30 mouse cellular contexts compared by ENCODE assay signal in genomic region chr5:15652334-15652733, GRCm38 (mm10). TPM values are rescaled to one million over a fixed set of nuclear protein-coding genes. Genes with fewer than 3 reads are reported as not detected.
A peak's percentile ranks its signal among the peaks of the same experiment; 100 is the strongest.
DNase-seq lines count a peak whose midpoint lies in the region; ATAC-seq and TF ChIP-seq lines count a peak whose summit lies in the region.
"Not testable (repeated sequence)": the region's sequence is repeated elsewhere in the genome, so short reads cannot be mapped to it uniquely, and the experiment has no call there.
"Had no signal": no experiment of that assay in that cellular context is flagged by ENCODE, and none has a peak within 500 bp of the region (broad histone marks: within the 10 kb centered on the region; RNA-seq: fewer than 3 reads in every experiment).

No protein-coding gene starts in this region.

- ATAC-seq in common myeloid progenitor, adult 5-6 weeks (replicated peaks; ENCODE audit: low read depth, poor library complexity, severe bottlenecking), result 0 out of 2 replicates have a peak, but pooled peaks have one; percentile 50
- not testable (repeated sequence) for ATAC-seq in embryonic facial prominence, embryonic 14.5 days (ENCODE audit: low read depth); hindbrain, embryonic 14.5 days (ENCODE audit: low FRiP score); lung, postnatal 0 days

- H3K9me3 ChIP-seq in embryonic facial prominence, embryonic 14.5 days (ENCODE audit: control insufficient read depth, low read length); hindbrain, embryonic 14.5 days (ENCODE audit: control insufficient read depth, low read length); lung, postnatal 0 days (ENCODE audit: low read length): not testable (repeated sequence)

- H3K4me3 ChIP-seq in embryonic facial prominence, embryonic 14.5 days (ENCODE audit: low read depth, low read length); hindbrain, embryonic 14.5 days (replicated peaks; ENCODE audit: low read length); lung, postnatal 0 days (ENCODE audit: low read depth, low read length): not testable (repeated sequence)

- TF ChIP-seq CTCF in lung, postnatal 0 days (IDR thresholded peaks at IDR 0.05), result 0 out of 2 replicates have a peak, but pooled peaks have one; percentile 8

- peak; percentile 7 for DNase-seq in adipocyte (ENCODE audit: low spot score)
- DNase-seq in embryonic facial prominence, embryonic 14.5 days (ENCODE audit: low spot score), result peak; percentile 9
- peak; percentile 37 for DNase-seq in hindbrain, embryonic 14.5 days (ENCODE audit: low spot score)
- DNase-seq in kidney, postnatal 10 days, result peak; percentile 5
- peak; percentile 4 for DNase-seq in lung, postnatal 0 days (ENCODE audit: low spot score)

- not testable (repeated sequence) for H3K36me3 ChIP-seq in embryonic facial prominence, embryonic 14.5 days (ENCODE audit: control insufficient read depth, insufficient read depth, low read length); hindbrain, embryonic 14.5 days (replicated peaks; ENCODE audit: control insufficient read depth, insufficient read depth); lung, postnatal 0 days (ENCODE audit: insufficient read depth, low read length)

- WGBS in embryonic facial prominence, embryonic 14.5 days, result 83% methylated on average over 2 of the region's 2 CpGs
- 67% methylated on average over 2 of the region's 2 CpGs for WGBS in hindbrain, embryonic 14.5 days
- WGBS in lung, postnatal 0 days, result 70% methylated on average over 2 of the region's 2 CpGs

- not testable (repeated sequence) for H3K9ac ChIP-seq in embryonic facial prominence, embryonic 14.5 days (ENCODE audit: low read depth, low read length); hindbrain, embryonic 14.5 days; lung, postnatal 0 days (replicated peaks; ENCODE audit: low read depth)

- TF ChIP-seq EP300 in lung, postnatal 0 days (IDR thresholded peaks at IDR 0.05), result not testable (repeated sequence)

- not testable (repeated sequence) for H3K27me3 ChIP-seq in embryonic facial prominence, embryonic 14.5 days (replicated peaks; ENCODE audit: control insufficient read depth, insufficient read depth, low read length); hindbrain, embryonic 14.5 days (ENCODE audit: control insufficient read depth, insufficient read depth, low read length); lung, postnatal 0 days (replicated peaks; ENCODE audit: insufficient read depth, low read length)

- not testable (repeated sequence) for H3K4me1 ChIP-seq in embryonic facial prominence, embryonic 14.5 days (ENCODE audit: control insufficient read depth, insufficient read depth, low read length); hindbrain, embryonic 14.5 days (replicated peaks; ENCODE audit: control insufficient read depth, insufficient read depth, low read length); lung, postnatal 0 days (ENCODE audit: insufficient read depth, low read depth, low read length)

- not testable (repeated sequence) for H3K4me2 ChIP-seq in embryonic facial prominence, embryonic 14.5 days (ENCODE audit: low read depth, low read length); hindbrain, embryonic 14.5 days (replicated peaks); lung, postnatal 0 days (replicated peaks; ENCODE audit: low read depth, low read length)

- not testable (repeated sequence) for H3K27ac ChIP-seq in embryonic facial prominence, embryonic 14.5 days (replicated peaks; ENCODE audit: low read depth, low read length); hindbrain, embryonic 14.5 days; lung, postnatal 0 days (ENCODE audit: low read length)

RNA-seq across cellular contexts. Expression of gene 4930572O03Rik, which starts 4.5 kb away (rescaled TPM):
- total RNA-seq in common myeloid progenitor, adult 5-6 weeks (2017), result not detected in 2 replicates
- not detected in 2 replicates for polyA plus RNA-seq in embryonic facial prominence, embryonic 14.5 days (2014; fragmentation: Nextera tagmentation; extraction: Ambion mirVana)
- not detected in 2 replicates for polyA plus RNA-seq in hindbrain, embryonic 14.5 days (2014; fragmentation: Nextera tagmentation; extraction: Ambion mirVana)
- not detected in 2 replicates for polyA plus RNA-seq in lung, postnatal 0 days (2015; fragmentation: Nextera tagmentation; extraction: Ambion mirVana)
- total RNA-seq: adrenal gland, adult 18-20 months; adrenal gland, postnatal 25 days; gastrocnemius, adult 2 months; gastrocnemius, postnatal 36 days; heart, adult 18-20 months; heart, postnatal 10 days; hematopoietic stem cell, adult 5-6 weeks; layer of hippocampus, postnatal 10 days; left cerebral cortex, adult 18-20 months; left cerebral cortex, postnatal 25 days; monocyte, adult 5-6 weeks had no signal
- polyA plus RNA-seq: cerebellum, adult 2 months; embryonic facial prominence, embryonic 10.5 days; forebrain, embryonic 15.5 days; heart, embryonic 12.5 days; hindbrain, embryonic 15.5 days; intestine, embryonic 15.5 days; limb, embryonic 13.5 days; liver, embryonic 11.5 days; liver, embryonic 16.5 days; lung, embryonic 16.5 days; midbrain, embryonic 12.5 days; neural tube, embryonic 14.5 days; thymus, postnatal 0 days had no signal

RNA-seq across cellular contexts. Expression of gene Speer4d, which starts 33.5 kb away (rescaled TPM):
- total RNA-seq in common myeloid progenitor, adult 5-6 weeks (2017), result not detected in 2 replicates
- not detected in 2 replicates for polyA plus RNA-seq in embryonic facial prominence, embryonic 14.5 days (2014; fragmentation: Nextera tagmentation; extraction: Ambion mirVana)
- not detected in 2 replicates for polyA plus RNA-seq in hindbrain, embryonic 14.5 days (2014; fragmentation: Nextera tagmentation; extraction: Ambion mirVana)
- polyA plus RNA-seq in lung, postnatal 0 days (2015; fragmentation: Nextera tagmentation; extraction: Ambion mirVana), result not detected in 2 replicates
- total RNA-seq: adrenal gland, adult 18-20 months; adrenal gland, postnatal 25 days; gastrocnemius, adult 2 months; gastrocnemius, postnatal 36 days; heart, adult 18-20 months; heart, postnatal 10 days; hematopoietic stem cell, adult 5-6 weeks; layer of hippocampus, postnatal 10 days; left cerebral cortex, adult 18-20 months; left cerebral cortex, postnatal 25 days; monocyte, adult 5-6 weeks had no signal
- polyA plus RNA-seq: embryonic facial prominence, embryonic 10.5 days; forebrain, embryonic 15.5 days; heart, embryonic 12.5 days; hindbrain, embryonic 15.5 days; intestine, embryonic 15.5 days; limb, embryonic 13.5 days; liver, embryonic 11.5 days; liver, embryonic 16.5 days; lung, embryonic 16.5 days; midbrain, embryonic 12.5 days; neural tube, embryonic 14.5 days; thymus, postnatal 0 days had no signal
